Mouse (Mus musculus) kidney, adult 2 months (tissue): ENCODE measurements around the gene Abhd17b.

Experiments
- CTCF ChIP-seq: fragments of 200-500 bp; conservative IDR thresholded peaks from 2 replicates; pipeline ENCODE4 v1.5.1; 2011; ENCODE audit warnings: low read depth, mild to moderate bottlenecking, control low read depth, low read length, moderate library complexity, mixed read lengths; ENCODE audit not compliant: insufficient read depth, insufficient read length
- POLR2A ChIP-seq: fragments of 200-500 bp; IDR thresholded peaks from one replicate; pipeline ENCODE4 v1.6.1; 2011; ENCODE audit warnings: low read depth, low read length, control low read depth

GRCm38 (mm10) chr19:21728342-21728741 lies 75.4 kb downstream of the Abhd17b start:
- TF ChIP-seq CTCF: no peak
- no peak for TF ChIP-seq POLR2A
